Mouse (Mus musculus) neural tube, embryonic 11.5 days (tissue): ENCODE data around the gene Yjefn3. TPM values are rescaled to one million over a fixed set of nuclear protein-coding genes. Genes with fewer than 3 reads are reported as not detected.

Experiments
- ATAC-seq: fragments of 200-750 bp; cut with Nextera tagmentation; 2 replicates; pipeline ENCODE4 v1.8.0; 2017; ENCODE audit warnings: moderate number of reproducible peaks, mild to moderate bottlenecking, moderate TSS enrichment, moderate library complexity; ENCODE audit not compliant: insufficient read depth, low FRiP score, low TSS enrichment
- DNase-seq: peaks from one replicate; pipeline ENCODE4 v3.0.0-alpha.2; 2015; ENCODE audit warnings: low spot score
- H3K27ac ChIP-seq: fragments of 300-500 bp; sonication (generic); 2 replicates; pipeline ENCODE4 v1.5.1; 2014; ENCODE audit warnings: low read depth, mild to moderate bottlenecking, low read length
- H3K27me3 ChIP-seq: fragments of 300-500 bp; sonication (generic); 2 replicates; pipeline ENCODE4 v1.6.1; 2014; ENCODE audit warnings: mild to moderate bottlenecking, low read length, mixed read lengths; ENCODE audit not compliant: control insufficient read depth, insufficient read depth
- H3K36me3 ChIP-seq: fragments of 300-500 bp; sonication (generic); 2 replicates; pipeline ENCODE4 v1.6.1; 2014; ENCODE audit warnings: mild to moderate bottlenecking, low read length, moderate library complexity, mixed read lengths; ENCODE audit not compliant: control insufficient read depth, insufficient read depth
- H3K4me1 ChIP-seq: fragments of 300-500 bp; sonication (generic); 2 replicates; pipeline ENCODE4 v1.6.1; 2014; ENCODE audit warnings: low read length, mixed read lengths; ENCODE audit not compliant: control insufficient read depth, insufficient read depth
- H3K4me2 ChIP-seq: fragments of 300-500 bp; sonication (generic); 2 replicates; pipeline ENCODE4 v1.6.1; 2014; ENCODE audit warnings: low read depth, mild to moderate bottlenecking, moderate library complexity
- H3K4me3 ChIP-seq: fragments of 300-500 bp; sonication (generic); 2 replicates; pipeline ENCODE4 v1.5.1; 2014; ENCODE audit warnings: low read depth, low read length
- H3K9ac ChIP-seq: fragments of 300-500 bp; sonication (generic); 2 replicates; pipeline ENCODE4 v1.6.1; 2014; ENCODE audit warnings: mild to moderate bottlenecking, low read length
- H3K9me3 ChIP-seq: fragments of 300-500 bp; sonication (generic); 2 replicates; pipeline ENCODE4 v1.6.1; 2016; ENCODE audit warnings: low read length; ENCODE audit not compliant: control insufficient read depth
- WGBS: fragments of 180-500 bp; shearing (Covaris S2); extraction: QIAGEN DNeasy Blood & Tissue Kit; methylation state at CpG from one replicate; pipeline ENCODE4 v1.1.7; 2014; 5-methylcytosine and 5-hydroxymethylcytosine counted together
- polyA plus RNA-seq: library from polyadenylated mRNA; unstranded; fragments of >200 nt; fragmentation: Nextera tagmentation; extraction: Ambion mirVana; gene quantifications from 2 replicates; pipeline ENCODE4 v1.2.1, GENCODE M21; 2014

Yjefn3 gene
- polyA plus RNA-seq, 1 experiment from 2014 or later = 5.0 TPM

DNA sequence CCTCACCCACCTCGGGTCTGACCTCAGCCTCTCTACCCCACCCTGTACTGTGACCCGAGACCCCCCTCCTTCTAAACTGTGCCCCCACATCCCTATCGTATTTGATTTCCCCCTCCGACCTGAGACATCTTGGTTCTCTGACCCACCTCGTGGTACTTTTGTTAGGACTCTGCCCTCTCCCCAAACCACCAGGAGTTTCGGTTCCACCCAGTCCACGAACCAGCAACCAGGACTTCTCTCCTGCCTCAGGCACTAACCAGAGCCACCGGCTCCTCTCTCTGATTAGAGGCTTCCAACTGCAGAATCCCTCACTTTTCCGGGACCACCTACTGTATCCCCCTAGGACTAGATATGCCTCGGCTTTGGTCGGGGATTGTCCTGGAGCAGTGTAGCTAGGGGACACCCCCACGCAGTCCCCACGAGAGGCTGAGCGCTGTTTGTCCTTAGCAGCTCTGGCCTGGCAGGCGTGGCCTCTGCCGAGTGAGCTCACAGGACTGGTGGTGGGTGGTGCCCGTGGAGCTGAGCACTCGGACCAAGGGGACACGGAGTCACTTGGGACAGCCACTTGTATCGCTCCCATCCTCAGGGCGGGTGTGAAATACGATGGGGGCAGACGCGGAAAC lies 14.2 kb downstream of the Yjefn3 start:
- no peak for DNase-seq
- Histone ChIP-seq H3K36me3 (no peaks in the 10 kb centered on the region), H3K4me2 (peak overlapping the region; percentile 25; the same call in 1 of the 2 replicates), H3K4me3 (peak overlapping the region; percentile 3; the same call in 1 of the 2 replicates), H3K9me3 (no peaks in the 10 kb centered on the region), H3K27ac (no peak overlapping the region), H3K4me1 (peaks cover 8% of the 10 kb centered on the region), H3K9ac (no peak overlapping the region), H3K27me3 (peaks cover 73% of the 10 kb centered on the region)
- WGBS = 7% methylated on average over 24 of the region's 24 CpGs
- ATAC-seq = no peak

DNA sequence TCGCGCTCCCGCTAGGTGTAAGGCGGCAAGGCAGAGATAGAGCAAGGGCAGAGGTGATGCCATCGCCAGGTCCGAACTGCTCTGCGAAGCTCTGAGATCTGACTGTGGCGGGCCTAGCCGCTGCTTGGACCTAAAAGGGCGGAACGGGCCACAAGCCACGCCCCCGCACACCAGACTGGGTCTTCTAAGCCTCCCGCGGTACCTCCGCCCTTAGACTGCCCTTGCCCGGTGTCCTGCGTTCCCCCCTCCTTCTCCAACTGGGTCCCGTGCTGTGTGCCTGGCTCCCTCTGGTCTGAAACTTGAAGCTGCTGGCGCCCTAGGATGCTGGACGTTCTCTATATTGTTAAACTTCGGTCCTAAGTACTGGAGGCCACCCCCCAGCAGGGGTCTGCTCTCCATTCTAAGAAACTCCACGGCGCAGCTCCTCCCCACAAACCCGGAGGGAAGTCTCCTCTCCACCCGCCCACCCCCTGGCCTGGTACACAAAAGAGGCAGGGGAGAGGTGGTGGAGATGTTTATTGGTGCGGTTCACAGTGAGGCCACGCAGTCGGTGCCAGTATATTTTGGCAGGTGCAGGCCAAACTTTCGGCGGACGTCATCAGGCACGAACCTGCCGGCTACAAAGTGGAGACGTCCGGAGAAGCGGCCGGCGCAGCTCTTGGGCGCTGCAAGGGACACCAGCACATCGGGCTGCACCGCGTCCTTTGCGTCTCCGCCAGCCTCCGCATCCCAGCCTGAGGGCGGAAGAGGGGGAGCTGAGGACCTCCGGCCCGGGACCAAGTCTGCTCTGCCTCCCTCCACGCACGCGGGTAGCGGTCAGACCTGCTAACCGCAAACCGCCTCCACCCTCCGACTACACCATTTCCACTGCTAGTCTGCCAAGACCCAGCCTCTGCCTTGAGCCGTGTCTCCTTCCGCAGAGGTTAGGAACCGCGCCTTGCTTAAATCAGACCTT lies 14.9 kb downstream of the Yjefn3 start, which contains the start of gene Cilp2:
Cilp2 (minus strand) TSS at position 399 of the 955 bp plus-strand sequence.
- Histone ChIP-seq H3K9ac (no peak within 1 kb of the TSS), H3K36me3 (no peaks in the 10 kb centered on the region), H3K4me2 (peak within 1 kb of the TSS; percentile 25), H3K4me1 (peaks cover 8% of the 10 kb centered on the region), H3K27ac (no peak within 1 kb of the TSS), H3K9me3 (no peaks in the 10 kb centered on the region), H3K27me3 (peaks cover 81% of the 10 kb centered on the region), H3K4me3 (peak within 1 kb of the TSS; percentile 15; the same call in 1 of the 2 replicates)
- DNase-seq = peak; percentile 50
- ATAC-seq = no peak
- WGBS = 1% methylated on average over 58 of the region's 60 CpGs

DNA sequence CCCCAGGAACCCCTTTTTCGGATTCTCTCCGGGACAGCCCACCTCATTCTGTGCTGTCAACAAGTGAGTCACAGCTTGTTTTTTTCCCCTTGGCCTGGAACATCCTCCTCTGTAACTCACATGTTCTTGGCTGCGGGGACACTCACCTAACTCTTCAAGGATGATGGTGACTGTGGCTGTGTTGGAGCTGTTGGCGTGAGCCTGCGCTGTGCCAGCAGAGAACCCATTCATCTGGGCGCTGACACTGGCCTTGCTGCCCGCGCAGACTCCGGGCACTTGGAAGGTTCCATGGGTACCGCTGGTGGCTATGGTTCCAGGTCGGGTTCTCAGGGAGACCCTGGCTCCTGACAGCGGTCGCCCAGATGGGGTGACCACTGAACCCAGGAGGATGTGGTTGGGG lies 18.4 kb downstream of the Yjefn3 start:
- Histone ChIP-seq H3K4me1 (peaks cover 8% of the 10 kb centered on the region; the same call in 1 of the 2 replicates), H3K9ac (no peak overlapping the region), H3K36me3 (no peaks in the 10 kb centered on the region), H3K27ac (no peak overlapping the region), H3K9me3 (no peaks in the 10 kb centered on the region), H3K4me3 (no peak overlapping the region), H3K4me2 (no peak overlapping the region), H3K27me3 (peaks cover 100% of the 10 kb centered on the region)
- WGBS = 58% methylated on average over 13 of the region's 13 CpGs
- ATAC-seq (no peak), DNase-seq (no peak)

DNA sequence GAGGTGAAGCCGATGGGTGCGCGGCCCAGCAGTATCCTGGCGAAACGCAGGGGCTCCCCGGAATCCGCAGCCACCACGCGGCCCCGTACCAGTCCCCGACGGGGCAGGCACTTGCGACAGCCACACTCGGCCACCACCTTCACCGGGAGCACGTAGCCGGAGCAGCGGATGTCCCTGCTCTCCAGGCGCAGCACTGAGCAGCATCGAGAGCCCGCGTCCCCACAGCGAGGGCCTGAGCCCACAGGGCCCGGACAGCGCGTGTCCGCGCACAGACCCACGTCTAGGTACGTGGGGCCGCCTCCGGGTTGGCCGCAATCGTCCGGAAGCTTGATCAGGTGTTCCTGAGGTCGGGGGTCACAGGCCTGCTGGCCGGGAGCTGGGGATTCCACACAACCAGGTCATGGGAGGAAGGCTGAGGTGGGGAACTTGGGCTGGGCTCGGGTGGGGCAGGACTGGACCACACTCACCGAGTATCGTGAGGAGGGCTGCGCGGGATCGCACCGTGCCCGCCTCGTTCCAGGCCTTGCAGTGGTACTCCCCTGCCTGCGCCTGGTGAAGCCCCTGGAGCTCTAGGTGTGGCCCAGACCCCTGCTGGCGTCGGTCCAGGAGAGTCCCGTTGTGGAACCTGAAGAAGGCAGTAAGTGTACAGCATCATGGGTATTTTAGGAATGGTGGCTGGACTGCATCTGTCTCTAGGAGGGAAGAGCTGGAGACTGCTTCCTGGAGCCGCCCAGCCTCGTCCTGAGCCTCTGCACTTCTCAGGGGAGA lies 19.5 kb downstream of the Yjefn3 start:
- Histone ChIP-seq H3K9ac (no peak overlapping the region), H3K4me1 (peaks cover 6% of the 10 kb centered on the region; the same call in 1 of the 2 replicates)
- DNase-seq = no peak

DNA sequence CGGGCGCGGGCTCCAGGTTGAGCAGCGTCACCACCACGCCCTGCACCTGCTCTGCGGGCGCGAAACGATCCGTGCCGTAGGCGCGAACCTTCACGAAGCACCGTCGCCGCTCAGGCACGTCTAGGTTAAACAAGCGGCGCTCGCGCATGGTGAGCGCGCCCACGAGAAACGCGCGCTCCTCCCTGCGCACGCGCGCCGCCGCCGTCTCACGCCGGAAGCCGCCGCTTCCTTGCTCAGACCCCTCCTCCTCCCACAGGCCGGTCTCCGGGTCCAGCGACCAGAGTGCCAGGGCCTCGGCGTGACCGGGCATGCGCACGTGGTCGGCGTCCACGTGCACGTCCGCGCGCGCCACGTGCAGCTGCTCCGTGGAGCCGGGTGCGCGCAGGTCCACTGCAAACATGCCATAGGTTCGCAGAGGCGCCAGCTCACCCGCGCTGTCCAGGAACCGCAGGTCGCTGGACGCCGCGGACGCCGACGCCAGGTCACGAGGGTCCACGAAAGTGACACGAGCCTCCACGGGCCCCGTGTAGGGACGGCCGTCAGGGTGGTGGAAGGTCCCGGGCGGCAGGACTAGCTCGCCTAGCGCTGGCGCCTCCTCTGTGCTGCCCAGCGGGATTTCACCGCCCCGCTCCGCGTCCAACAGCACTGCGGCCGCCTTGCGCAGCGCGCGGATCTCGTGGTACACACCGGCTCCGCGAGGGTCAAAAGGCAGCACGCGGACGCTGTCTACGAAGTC lies 20.3 kb downstream of the Yjefn3 start:
- DNase-seq (peak; percentile 71), ATAC-seq (0 out of 2 replicates have a peak, but pooled peaks have one; percentile 22)
- 6% methylated on average over 98 of the region's 103 CpGs for WGBS
- Histone ChIP-seq H3K9ac (no peak overlapping the region), H3K27me3 (peaks cover 82% of the 10 kb centered on the region), H3K4me3 (peak overlapping the region; percentile 33), H3K36me3 (no peaks in the 10 kb centered on the region), H3K9me3 (no peaks in the 10 kb centered on the region), H3K4me1 (no peaks in the 10 kb centered on the region), H3K4me2 (peak overlapping the region; percentile 36), H3K27ac (no peak overlapping the region)

More for the DNA sequence above, 19.5 kb downstream of the Yjefn3 start:
- no peak; the same call in 1 of the 2 replicates for ATAC-seq
- Histone ChIP-seq H3K36me3 (no peaks in the 10 kb centered on the region), H3K27me3 (peaks cover 90% of the 10 kb centered on the region), H3K27ac (no peak overlapping the region), H3K4me3 (peak overlapping the region; percentile 6; the same call in 1 of the 2 replicates), H3K9me3 (no peaks in the 10 kb centered on the region), H3K4me2 (no peak overlapping the region)
- 14% methylated on average over 52 of the region's 52 CpGs for WGBS

DNA sequence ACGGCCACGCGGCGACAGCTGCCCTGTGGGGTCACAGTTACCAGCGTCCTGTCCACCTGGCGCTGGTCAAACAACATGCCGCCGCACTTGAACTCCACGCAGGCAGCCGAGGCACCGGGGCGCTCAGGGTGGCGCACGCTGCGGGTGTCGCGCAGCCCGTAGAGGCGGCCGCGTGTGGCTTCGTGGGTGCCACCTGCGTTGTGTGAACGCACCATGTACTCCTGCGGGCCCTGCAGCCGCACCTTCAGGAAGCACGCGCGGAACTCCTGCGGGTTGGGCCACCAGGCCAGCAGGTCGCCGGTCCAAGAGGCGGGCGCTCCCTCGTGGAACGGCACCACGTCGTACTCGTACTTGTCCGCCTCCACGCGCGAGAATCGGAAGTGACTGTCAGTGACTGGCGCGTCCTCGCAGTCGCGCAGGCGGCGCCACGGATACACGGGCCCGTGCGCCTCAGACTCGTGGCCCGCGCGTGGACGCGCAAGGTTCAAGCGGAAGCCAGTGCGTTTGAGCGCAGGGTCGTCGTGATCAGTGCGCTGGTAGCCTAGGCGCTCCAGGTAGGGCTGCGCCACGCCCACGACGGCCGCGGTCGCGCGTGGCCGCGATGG lies 21.1 kb downstream of the Yjefn3 start:
- H3K27ac ChIP-seq = no peak overlapping the region
- H3K9ac ChIP-seq = no peak overlapping the region
- ATAC-seq (no peak), DNase-seq (no peak)
- WGBS = 21% methylated on average over 79 of the region's 79 CpGs
- no peaks in the 10 kb centered on the region for H3K9me3 ChIP-seq
- peak overlapping the region; percentile 36 for H3K4me2 ChIP-seq
- peak overlapping the region; percentile 33 for H3K4me3 ChIP-seq
- H3K36me3 ChIP-seq = no peaks in the 10 kb centered on the region
- no peaks in the 10 kb centered on the region for H3K4me1 ChIP-seq
- peaks cover 73% of the 10 kb centered on the region for H3K27me3 ChIP-seq

DNA sequence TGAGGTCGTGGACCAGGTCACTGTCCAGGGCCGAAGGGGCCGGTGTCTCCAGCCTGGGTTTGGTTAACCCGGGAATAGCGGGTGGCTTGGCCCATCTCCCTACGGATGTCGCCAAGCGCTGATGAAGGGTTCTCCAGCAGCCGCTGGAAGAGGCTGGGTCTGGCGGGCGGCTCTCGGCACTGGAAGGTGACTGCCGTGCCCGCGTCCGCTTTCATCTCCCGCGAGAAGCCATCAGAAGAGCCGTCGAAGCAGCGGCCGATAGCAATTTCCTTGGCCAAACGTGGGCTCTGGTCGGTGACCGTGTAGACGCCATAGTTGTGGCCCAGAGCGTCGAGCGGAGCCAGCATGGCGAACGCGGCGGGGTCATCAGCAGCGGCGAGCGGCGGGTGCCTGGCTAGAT lies 21.7 kb downstream of the Yjefn3 start:
- Histone ChIP-seq H3K27me3 (peaks cover 68% of the 10 kb centered on the region), H3K4me3 (peak overlapping the region; percentile 33), H3K36me3 (no peaks in the 10 kb centered on the region), H3K9ac (no peak overlapping the region), H3K27ac (no peak overlapping the region), H3K9me3 (no peaks in the 10 kb centered on the region), H3K4me2 (no peak overlapping the region), H3K4me1 (no peaks in the 10 kb centered on the region)
- DNase-seq (no peak), ATAC-seq (no peak)
- 12% methylated on average over 37 of the region's 37 CpGs for WGBS
